Mouse (Mus musculus) midbrain, embryonic 16.5 days (tissue): ENCODE results near the gene Htr6. TPM values are rescaled to one million over a fixed set of nuclear protein-coding genes. Genes with fewer than 3 reads are reported as not detected.

Experiments used
- ATAC-seq: fragments of 200-750 bp; cut with Nextera tagmentation; 2 replicates; pipeline ENCODE4 v1.8.0; 2017; ENCODE audit warnings: moderate TSS enrichment
- H3K27ac ChIP-seq: fragments of 300-500 bp; sonication (generic); 2 replicates; pipeline ENCODE4 v1.5.1; 2014; ENCODE audit warnings: mild to moderate bottlenecking, low read length, mixed read lengths
- H3K27me3 ChIP-seq: fragments of 300-500 bp; sonication (generic); 2 replicates; pipeline ENCODE4 v1.6.1; 2014; ENCODE audit warnings: low read depth, low read length, mixed read lengths; ENCODE audit not compliant: control insufficient read depth, insufficient read depth
- H3K36me3 ChIP-seq: fragments of 300-500 bp; sonication (generic); 2 replicates; pipeline ENCODE4 v1.6.1; 2014; ENCODE audit warnings: mild to moderate bottlenecking, low read length, moderate library complexity, mixed read lengths; ENCODE audit not compliant: control insufficient read depth, insufficient read depth
- H3K4me1 ChIP-seq: fragments of 300-500 bp; sonication (generic); 2 replicates; pipeline ENCODE4 v1.6.1; 2014; ENCODE audit warnings: mild to moderate bottlenecking, low read length, mixed read lengths; ENCODE audit not compliant: control insufficient read depth, insufficient read depth
- H3K4me2 ChIP-seq: fragments of 300-500 bp; sonication (generic); 2 replicates; pipeline ENCODE4 v1.6.1; 2014; ENCODE audit warnings: mild to moderate bottlenecking, low read length, mixed read lengths
- H3K4me3 ChIP-seq: fragments of 300-500 bp; sonication (generic); 2 replicates; pipeline ENCODE4 v1.5.1; 2014; ENCODE audit warnings: low read depth, mild to moderate bottlenecking, low read length, moderate library complexity, mixed read lengths
- H3K9ac ChIP-seq: fragments of 300-500 bp; sonication (generic); 2 replicates; pipeline ENCODE4 v1.6.1; 2014; ENCODE audit warnings: low read depth, low read length, mixed read lengths
- H3K9me3 ChIP-seq: fragments of 300-500 bp; sonication (generic); replicated peaks from 2 replicates; pipeline ENCODE4 v1.6.1; 2014; ENCODE audit warnings: mild to moderate bottlenecking, low read length, mixed read lengths; ENCODE audit not compliant: control insufficient read depth, poor library complexity, severe bottlenecking
- WGBS: fragments of 180-500 bp; shearing (Covaris S2); extraction: QIAGEN DNeasy Blood & Tissue Kit; methylation state at CpG from one replicate; pipeline ENCODE4 v1.1.7; 2014; 5-methylcytosine and 5-hydroxymethylcytosine counted together
- polyA plus RNA-seq: library from polyadenylated mRNA; unstranded; fragments of >200 nt; fragmentation: Nextera tagmentation; extraction: Ambion mirVana; gene quantifications from 2 replicates; pipeline ENCODE4 v1.2.1, GENCODE M21; 2015

Htr6 gene
- polyA plus RNA-seq, 1 experiment from 2014 or later: 0.30 TPM

- Histone ChIP-seq H3K36me3 (no peaks in the 10 kb centered on the region), H3K4me3 (no peak overlapping the region), H3K9ac (no peak overlapping the region), H3K27me3 (no peaks in the 10 kb centered on the region; the same call in 1 of the 2 replicates), H3K9me3 (no peaks in the 10 kb centered on the region), H3K4me1 (no peaks in the 10 kb centered on the region), H3K4me2 (no peak overlapping the region), H3K27ac (no peak overlapping the region)
- no peak for ATAC-seq
- WGBS: 8% methylated on average over 7 of the region's 7 CpGs
Observed at GRCm38 (mm10) chr4:139059569-139059968, 15.8 kb downstream of the Htr6 start.

GRCm38 (mm10) chr4:139058029-139058428, 17.3 kb downstream of the Htr6 start:
- Histone ChIP-seq H3K4me2 (no peak overlapping the region), H3K27me3 (no peaks in the 10 kb centered on the region; the same call in 1 of the 2 replicates), H3K4me1 (0 out of 2 replicates have a peak, but pooled peaks cover 2% of the 10 kb centered on the region), H3K9me3 (no peaks in the 10 kb centered on the region), H3K36me3 (no peaks in the 10 kb centered on the region), H3K4me3 (no peak overlapping the region), H3K27ac (no peak overlapping the region), H3K9ac (no peak overlapping the region)
- no peak for ATAC-seq
- WGBS: 92% methylated on average over 5 of the region's 5 CpGs

GRCm38 (mm10) chr4:139057291-139057690, 18.1 kb downstream of the Htr6 start:
- H3K36me3 ChIP-seq: no peaks in the 10 kb centered on the region
- no peak overlapping the region for H3K9ac ChIP-seq
- no peak for ATAC-seq
- no peak overlapping the region for H3K27ac ChIP-seq
- no peak overlapping the region for H3K4me3 ChIP-seq
- WGBS: 72% methylated on average over 5 of the region's 5 CpGs
- H3K27me3 ChIP-seq: no peaks in the 10 kb centered on the region; the same call in 1 of the 2 replicates
- no peak overlapping the region for H3K4me2 ChIP-seq
- no peaks in the 10 kb centered on the region for H3K9me3 ChIP-seq
- 0 out of 2 replicates have a peak, but pooled peaks cover 2% of the 10 kb centered on the region for H3K4me1 ChIP-seq

GRCm38 (mm10) chr4:139055744-139056143, 19.6 kb downstream of the Htr6 start:
- WGBS: 73% methylated on average over 3 of the region's 3 CpGs
- H3K9me3 ChIP-seq: no peaks in the 10 kb centered on the region
- no peak overlapping the region for H3K4me3 ChIP-seq
- H3K36me3 ChIP-seq: no peaks in the 10 kb centered on the region
- ATAC-seq: no peak
- 0 out of 2 replicates have a peak overlapping the region, but pooled peaks have one; percentile 44 for H3K27ac ChIP-seq
- no peaks in the 10 kb centered on the region for H3K27me3 ChIP-seq
- 0 out of 2 replicates have a peak, but pooled peaks cover 2% of the 10 kb centered on the region for H3K4me1 ChIP-seq
- no peak overlapping the region for H3K4me2 ChIP-seq
- H3K9ac ChIP-seq: no peak overlapping the region

GRCm38 (mm10) chr4:139055336-139055735, 20.0 kb downstream of the Htr6 start:
- Histone ChIP-seq H3K27ac (0 out of 2 replicates have a peak overlapping the region, but pooled peaks have one; percentile 44), H3K9me3 (no peaks in the 10 kb centered on the region), H3K36me3 (no peaks in the 10 kb centered on the region), H3K4me2 (no peak overlapping the region), H3K4me3 (no peak overlapping the region), H3K4me1 (0 out of 2 replicates have a peak, but pooled peaks cover 2% of the 10 kb centered on the region), H3K9ac (no peak overlapping the region), H3K27me3 (no peaks in the 10 kb centered on the region)
- ATAC-seq: no peak
- WGBS: 59% methylated on average over 4 of the region's 4 CpGs

GRCm38 (mm10) chr4:139054300-139054923, 21.0 kb downstream of the Htr6 start:
- 45% methylated on average over 9 of the region's 9 CpGs for WGBS

GRCm38 (mm10) chr4:139053391-139053790, 22.0 kb downstream of the Htr6 start:
- 44% methylated on average over 5 of the region's 5 CpGs for WGBS
- Histone ChIP-seq H3K36me3 (no peaks in the 10 kb centered on the region), H3K27ac (no peak overlapping the region), H3K4me1 (0 out of 2 replicates have a peak, but pooled peaks cover 2% of the 10 kb centered on the region), H3K4me3 (no peak overlapping the region), H3K27me3 (no peaks in the 10 kb centered on the region), H3K4me2 (no peak overlapping the region), H3K9me3 (no peaks in the 10 kb centered on the region), H3K9ac (no peak overlapping the region)
- no peak for ATAC-seq

More at GRCm38 (mm10) chr4:139054300-139054923, 21.0 kb downstream of the Htr6 start:
- H3K27me3 ChIP-seq: no peaks in the 10 kb centered on the region
- 0 out of 2 replicates have a peak overlapping the region, but pooled peaks have one; percentile 25 for H3K9ac ChIP-seq
- ATAC-seq: peak; percentile 75
- peak overlapping the region; percentile 61; the same call in 1 of the 2 replicates for H3K27ac ChIP-seq
- H3K36me3 ChIP-seq: no peaks in the 10 kb centered on the region
- no peak overlapping the region for H3K4me3 ChIP-seq
- H3K4me2 ChIP-seq: no peak overlapping the region
- H3K9me3 ChIP-seq: no peaks in the 10 kb centered on the region
- 0 out of 2 replicates have a peak, but pooled peaks cover 2% of the 10 kb centered on the region for H3K4me1 ChIP-seq

- no peak for ATAC-seq
- H3K9me3 ChIP-seq: no peaks in the 10 kb centered on the region
- H3K27me3 ChIP-seq: no peaks in the 10 kb centered on the region
- 0 out of 2 replicates have a peak, but pooled peaks cover 2% of the 10 kb centered on the region for H3K4me1 ChIP-seq
- no peaks in the 10 kb centered on the region for H3K36me3 ChIP-seq
- no peak overlapping the region for H3K27ac ChIP-seq
- 90% methylated on average over 7 of the region's 7 CpGs for WGBS
- no peak overlapping the region for H3K4me3 ChIP-seq
- no peak overlapping the region for H3K4me2 ChIP-seq
- H3K9ac ChIP-seq: no peak overlapping the region
Observed at GRCm38 (mm10) chr4:139052796-139053195, 22.6 kb downstream of the Htr6 start.

- no peaks in the 10 kb centered on the region for H3K4me1 ChIP-seq
- H3K9me3 ChIP-seq: no peaks in the 10 kb centered on the region
- no peak overlapping the region for H3K4me2 ChIP-seq
- no peak overlapping the region for H3K9ac ChIP-seq
- H3K27me3 ChIP-seq: no peaks in the 10 kb centered on the region
- no peaks in the 10 kb centered on the region for H3K36me3 ChIP-seq
- H3K27ac ChIP-seq: no peak overlapping the region
- no peak for ATAC-seq
- WGBS: 58% methylated on average over 6 of the region's 6 CpGs
- no peak overlapping the region for H3K4me3 ChIP-seq
Observed at GRCm38 (mm10) chr4:139048518-139048917, 26.9 kb downstream of the Htr6 start.
